Mouse (Mus musculus): ENCODE results near the gene Prrxl1. TPM values are rescaled to one million over a fixed set of nuclear protein-coding genes. Genes with fewer than 3 reads are reported as not detected.

Prrxl1 gene
- total and polyA plus RNA-seq, 3 experiments: 0.46 to 3.1 (median 0.81) TPM

DNA sequence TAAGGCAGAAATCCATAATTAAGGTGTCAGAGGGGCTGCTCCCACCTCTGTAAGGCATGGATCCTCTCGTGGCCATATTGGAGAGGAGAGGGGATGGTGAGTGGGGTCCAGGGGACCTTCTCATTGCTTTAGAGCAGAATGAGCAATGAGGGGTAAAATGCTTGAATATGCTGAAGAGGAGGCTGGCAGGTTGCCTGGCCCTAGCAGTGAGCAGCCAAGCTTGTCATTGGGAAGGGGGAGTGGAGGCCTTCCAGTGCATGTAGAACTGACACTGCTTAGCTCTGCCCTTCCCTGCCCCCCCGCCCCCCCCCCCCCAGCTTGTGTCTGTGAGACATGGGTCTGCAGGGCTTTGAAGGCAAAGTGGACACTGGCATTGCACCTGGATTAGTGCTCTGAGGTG lies 28.1 kb downstream of the Prrxl1 start:
- DNase-seq: no peak

DNA sequence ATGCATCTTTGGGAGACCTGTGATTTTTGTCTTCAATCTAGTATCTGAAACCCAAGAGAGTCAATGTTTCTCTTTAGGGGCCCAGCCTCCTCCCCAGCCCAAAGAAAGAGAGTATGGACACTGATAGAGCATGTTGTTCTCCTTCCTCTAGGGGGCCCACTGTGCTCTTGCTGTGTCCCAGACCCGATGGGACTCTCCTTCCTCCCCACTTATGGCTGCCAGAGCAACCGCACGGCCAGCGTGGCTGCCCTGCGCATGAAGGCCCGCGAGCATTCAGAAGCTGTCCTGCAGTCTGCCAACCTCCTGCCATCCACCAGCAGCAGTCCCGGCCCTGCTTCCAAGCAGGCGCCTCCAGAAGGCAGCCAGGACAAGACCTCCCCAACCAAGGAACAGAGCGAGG lies 29.4 kb downstream of the Prrxl1 start:
- no peak for DNase-seq

- DNase-seq: peak; percentile 40
Measured at GRCm38 (mm10) chr14:32632908-32633600, 33.8 kb downstream of the Prrxl1 start.

DNA sequence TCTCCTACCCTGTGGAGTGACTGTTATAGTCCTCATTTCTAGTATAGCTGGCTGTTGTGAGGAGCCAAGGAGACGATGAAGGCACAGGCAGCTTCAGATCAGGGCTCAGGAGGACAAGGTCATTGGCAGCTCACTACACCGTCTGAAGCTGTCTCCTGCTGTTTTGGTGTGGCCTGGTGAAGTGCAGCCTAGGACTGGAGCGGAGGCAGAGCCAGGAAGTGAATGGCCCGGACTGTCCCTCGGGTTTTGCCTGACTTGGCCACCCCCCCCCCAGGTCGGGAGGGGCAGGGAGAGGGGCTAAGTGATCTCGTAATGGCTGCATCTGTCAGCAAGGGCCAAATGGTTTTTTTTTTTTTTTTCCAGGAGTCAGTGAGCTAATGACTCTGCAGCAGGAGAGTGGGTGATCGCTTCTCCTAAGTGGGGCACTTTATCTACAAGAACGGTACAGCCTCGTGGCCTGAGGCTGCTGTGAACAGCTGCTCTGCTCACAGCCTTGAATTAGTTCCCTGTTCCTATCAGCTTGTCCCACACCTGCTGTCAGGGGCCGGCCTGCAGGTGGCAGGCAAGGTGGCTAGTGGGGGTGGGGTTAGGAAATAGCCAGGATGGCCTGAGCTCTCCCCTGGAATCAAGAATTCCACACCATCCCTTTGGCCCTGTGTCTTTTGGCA lies 34.9 kb downstream of the Prrxl1 start:
- peak; percentile 35 for DNase-seq

DNA sequence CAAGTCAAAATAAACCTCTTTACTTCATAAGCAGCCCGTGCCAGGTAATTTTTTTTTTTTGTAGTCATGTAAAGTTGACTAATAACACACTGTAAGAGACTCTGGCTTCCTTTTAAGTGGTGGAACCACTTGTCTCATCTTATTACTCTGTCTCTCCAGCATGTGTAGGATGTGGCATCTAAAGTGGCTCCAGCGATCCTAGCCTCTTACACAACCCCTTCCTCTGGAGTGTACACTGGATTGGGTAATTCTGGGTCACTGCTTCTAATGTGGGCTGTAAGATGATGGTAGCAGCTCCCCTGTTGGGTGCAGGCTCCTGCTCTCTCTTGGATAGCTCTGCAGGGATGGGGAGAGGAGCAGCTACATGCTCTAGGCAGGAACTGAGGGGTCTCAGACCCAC lies 39.3 kb downstream of the Prrxl1 start:
- DNase-seq: no peak

DNA sequence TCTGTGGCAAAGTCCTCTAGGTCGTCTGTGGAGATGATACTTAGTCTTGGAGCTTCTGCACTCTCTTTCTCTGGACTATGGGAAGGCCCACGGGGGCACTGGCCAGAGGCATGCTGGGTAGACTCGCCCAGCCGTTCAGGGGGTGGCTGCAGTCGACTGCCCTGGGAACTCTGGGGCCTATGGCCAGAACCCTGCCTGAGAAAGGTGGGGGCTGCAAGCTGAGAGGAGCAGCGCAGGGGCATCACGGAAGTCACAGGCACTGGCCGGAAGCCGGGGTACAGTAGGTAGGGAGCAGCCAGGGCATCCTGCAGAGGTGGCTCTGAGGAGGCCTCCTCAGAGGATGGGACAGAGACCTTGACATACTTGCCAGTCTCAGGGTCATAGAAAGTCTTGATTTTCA lies 60.6 kb downstream of the Prrxl1 start:
- DNase-seq: no peak

DNA sequence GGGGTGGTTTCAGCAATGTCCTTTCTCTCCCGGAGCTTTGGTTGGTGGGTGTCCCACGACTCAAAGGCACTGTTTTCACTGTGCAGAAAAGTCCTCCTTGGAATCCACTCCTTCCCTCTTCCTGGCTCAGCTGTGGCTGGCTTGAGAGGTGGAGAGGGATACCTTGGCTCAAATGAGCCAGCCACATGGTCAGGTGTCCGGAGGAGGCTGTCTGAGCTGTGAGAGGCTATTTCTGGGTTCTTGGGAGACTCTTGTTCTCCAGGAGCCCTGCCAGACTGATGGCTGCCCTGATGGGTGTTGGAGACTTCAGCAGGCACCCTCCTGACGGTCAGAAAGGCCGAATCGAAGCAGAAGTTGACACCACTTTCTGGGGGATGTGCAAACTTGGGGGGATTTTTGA lies 63.9 kb downstream of the Prrxl1 start:
- DNase-seq: no peak

DNA sequence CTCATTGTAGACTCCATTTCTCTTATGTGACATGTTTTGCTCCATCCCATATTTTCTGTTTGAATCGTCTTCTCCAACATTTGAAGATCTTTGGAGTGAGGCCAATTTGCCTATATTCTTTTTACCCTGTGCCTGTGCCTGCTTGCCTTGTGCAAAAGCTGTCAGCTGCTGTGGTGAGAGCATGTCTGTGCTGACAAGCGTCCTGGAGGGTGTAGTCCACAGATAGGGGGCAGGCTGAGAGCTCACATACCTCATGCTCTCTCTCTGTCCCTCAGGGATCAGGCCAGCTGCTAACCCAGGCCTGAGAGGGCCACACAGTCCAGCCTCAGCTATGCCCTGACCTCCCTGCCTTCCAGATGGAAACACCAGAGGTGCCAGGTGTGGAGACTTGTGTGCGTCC lies 74.0 kb downstream of the Prrxl1 start:
- DNase-seq: no peak

DNA sequence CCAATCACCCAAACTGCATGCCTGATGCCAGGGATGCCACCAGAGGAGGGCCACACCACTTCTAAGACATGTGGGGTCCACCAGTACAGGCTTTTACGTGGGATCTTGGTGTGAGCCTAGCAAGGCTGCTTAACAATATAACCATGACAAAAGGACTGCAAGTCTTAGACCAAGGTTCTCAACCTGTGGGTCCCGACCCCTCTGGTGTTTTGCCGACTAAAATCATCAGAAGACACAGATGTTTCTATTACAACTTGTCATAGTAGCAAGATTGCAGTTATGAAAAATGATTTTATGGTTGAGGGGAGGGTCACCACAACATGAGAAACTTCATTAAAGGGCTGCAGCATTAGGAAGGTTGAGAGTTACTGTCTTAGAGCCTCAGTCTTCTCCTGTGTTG lies 79.4 kb downstream of the Prrxl1 start:
- no peak for DNase-seq

DNA sequence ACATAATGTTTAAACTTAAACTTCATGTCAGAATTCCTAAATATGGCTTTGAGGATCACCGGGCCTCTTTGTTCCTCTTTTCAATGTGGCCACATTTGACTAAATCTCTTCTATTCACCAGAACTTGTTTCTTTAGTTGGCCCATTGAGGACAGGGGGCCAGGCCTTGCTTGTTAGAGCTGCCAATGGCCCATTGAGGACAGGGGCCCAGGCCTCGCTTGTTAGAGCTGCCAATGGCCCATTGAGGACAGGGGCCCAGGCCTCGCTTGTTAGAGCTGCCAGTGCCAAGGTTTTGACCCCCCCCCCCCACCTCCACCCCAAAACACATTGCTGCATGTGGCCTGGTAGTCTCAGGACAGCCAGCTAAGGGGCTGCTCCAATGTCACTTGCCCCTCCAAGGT lies 82.4 kb downstream of the Prrxl1 start:
- no peak for DNase-seq

DNA sequence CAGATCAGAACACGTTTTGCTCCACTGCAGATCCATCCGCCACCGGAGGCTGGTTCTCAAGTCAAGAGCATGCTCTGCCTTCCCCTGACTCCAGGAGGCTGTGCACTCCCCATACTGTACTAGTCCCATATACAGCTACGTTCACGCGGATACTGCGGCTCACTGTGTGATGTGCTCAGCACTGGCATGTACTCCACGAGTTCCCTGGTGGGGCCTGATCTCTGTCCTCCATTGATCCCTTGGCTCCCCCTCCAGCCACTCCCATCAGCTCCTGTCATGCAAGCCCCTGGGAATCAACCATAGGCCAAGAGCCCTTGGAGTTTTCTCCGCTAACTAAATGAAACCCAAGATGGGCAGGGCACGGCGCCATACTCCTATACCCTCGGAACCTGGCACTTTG lies 83.3 kb downstream of the Prrxl1 start:
- no peak for DNase-seq

DNA sequence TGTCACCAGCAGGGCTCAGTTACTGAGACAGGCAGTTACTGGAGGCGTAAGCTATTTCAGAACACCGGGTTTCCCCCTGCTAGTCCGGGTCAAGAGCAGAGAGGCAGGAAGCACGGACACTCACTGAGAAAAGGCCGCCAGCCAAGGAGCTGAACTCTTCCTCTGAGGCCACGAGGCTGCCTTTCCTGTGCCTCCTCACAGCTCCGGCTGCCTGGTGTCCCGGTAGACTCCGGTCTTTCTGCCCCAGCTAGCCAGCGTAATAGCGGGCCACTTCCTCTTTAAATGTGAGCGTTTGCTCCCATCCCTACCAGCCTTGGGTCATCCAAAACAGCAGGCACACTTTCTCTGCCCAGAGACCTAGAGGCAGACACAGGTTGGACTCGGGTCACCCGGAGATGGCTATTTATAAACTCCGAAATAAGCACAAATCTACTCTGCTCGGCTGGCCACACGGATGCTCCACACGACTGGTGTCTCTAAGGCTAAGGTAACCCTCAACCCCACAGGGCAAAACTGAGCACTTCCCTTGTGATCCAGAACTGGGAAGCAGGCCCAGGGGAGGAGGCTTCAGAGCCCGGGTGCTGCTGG lies 84.1 kb downstream of the Prrxl1 start:
- peak; percentile 45 for DNase-seq

- no peak for DNase-seq
Measured at GRCm38 (mm10) chr14:32683982-32684734, 85.0 kb downstream of the Prrxl1 start.

GRCm38 (mm10) chr14:32684735-32685105 lies 85.5 kb downstream of the Prrxl1 start:
- DNase-seq: no peak

DNA sequence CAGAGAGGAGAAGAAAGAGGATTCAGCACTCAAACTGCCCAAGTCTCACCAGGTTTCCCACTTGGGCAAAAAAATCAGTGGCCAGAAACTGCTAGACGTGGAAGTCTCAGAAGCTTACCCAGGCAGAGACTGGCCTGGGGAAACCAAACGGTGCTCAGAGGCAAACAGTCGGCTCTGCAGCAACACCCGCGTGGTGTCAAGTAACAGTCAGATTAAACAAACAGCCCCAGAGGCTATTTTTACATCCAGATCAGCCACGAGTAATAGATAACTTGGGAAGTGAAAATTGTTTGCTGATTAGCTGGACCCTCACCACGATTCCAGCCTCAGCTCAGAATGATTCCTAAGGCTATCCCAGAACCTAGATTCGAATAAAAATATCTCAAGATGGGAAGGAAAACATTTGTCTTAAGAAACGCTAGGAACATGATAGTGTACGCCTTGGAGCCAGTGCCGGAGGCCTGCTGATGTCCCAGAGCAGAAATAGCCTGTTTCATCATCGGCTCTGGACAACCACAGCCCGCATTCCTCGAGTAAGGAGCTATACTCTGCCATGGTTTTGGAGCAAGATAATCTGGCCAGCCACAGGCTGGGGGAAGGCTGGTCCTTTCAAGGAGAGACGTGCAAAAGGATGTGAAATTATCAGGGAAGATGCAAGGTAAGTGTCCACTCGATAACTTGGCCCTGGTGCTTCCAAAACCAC lies 86.1 kb downstream of the Prrxl1 start, which contains the start of gene 3425401B19Rik:
3425401B19Rik (minus strand) TSS at position 170 of the 703 bp plus-strand sequence.
- DNase-seq: no peak

- no peak for DNase-seq
Measured at GRCm38 (mm10) chr14:32695906-32696305, 96.7 kb downstream of the Prrxl1 start.

GRCm38 (mm10) chr14:32696344-32696743 lies 97.1 kb downstream of the Prrxl1 start:
- DNase-seq: no peak

DNA sequence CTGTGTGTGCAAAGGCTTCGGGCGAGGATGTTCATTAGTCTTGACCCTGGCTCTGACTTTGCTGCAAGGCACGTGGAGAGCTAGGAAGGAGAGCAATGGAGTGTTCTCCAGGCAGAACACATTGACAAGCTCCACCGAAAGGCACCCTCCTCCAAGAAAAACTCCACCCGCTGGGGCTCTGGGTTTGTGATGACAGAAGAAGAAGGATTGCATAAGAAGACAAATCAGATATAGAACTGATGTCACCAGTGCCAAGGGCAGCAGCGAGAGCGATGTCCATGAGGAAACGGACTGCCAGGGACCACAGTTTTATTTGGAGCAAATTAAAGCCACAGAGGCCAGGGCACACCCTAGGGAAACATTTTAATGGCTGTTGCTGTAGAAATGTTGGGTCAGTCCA lies 98.6 kb downstream of the Prrxl1 start:
- DNase-seq: peak; percentile 67

GRCm38 (mm10) chr14:32698556-32698955 lies 99.3 kb downstream of the Prrxl1 start:
- DNase-seq: no peak

Data from adrenal gland, adult 2 months (tissue).